Mouse (Mus musculus) kidney, postnatal 36 days (tissue): ENCODE data around the gene Dmrtc1a.
"Not testable (repeated sequence)": the region's sequence is repeated elsewhere in the genome, so short reads cannot be mapped to it uniquely, and the experiment has no call there.

ENCODE experiments used
- DNase-seq, 2 experiments: peaks; one replicate each; pipeline ENCODE4 v3.0.0; 2021 to 2022; ENCODE audit warnings: mixed read lengths in 2 of 2

The Dmrtc1a gene

GRCm38 (mm10) chrX:102908587-102908986 is at the start of gene Dmrtc1a, which contains the start of gene 1700011M02Rik:
Dmrtc1a (minus strand) TSS chrX:102908687.
1700011M02Rik (plus strand) TSS chrX:102908905.
- DNase-seq: not testable (repeated sequence)

- not testable (repeated sequence) for DNase-seq
Observed at GRCm38 (mm10) chrX:102950136-102950535, 41.6 kb upstream of the Dmrtc1a start.

GRCm38 (mm10) chrX:102936743-102937142 is 28.3 kb upstream of the Dmrtc1a start:
- DNase-seq: no peak

GRCm38 (mm10) chrX:102934395-102934764 is 25.9 kb upstream of the Dmrtc1a start:
- DNase-seq: no peak

GRCm38 (mm10) chrX:102933571-102934394 is 25.3 kb upstream of the Dmrtc1a start:
- DNase-seq: peak; percentile 4 to 65

- no peak for DNase-seq
Observed at GRCm38 (mm10) chrX:102932992-102933570, 24.6 kb upstream of the Dmrtc1a start.

- DNase-seq: not testable (repeated sequence)
Observed at GRCm38 (mm10) chrX:102928072-102928471, 19.6 kb upstream of the Dmrtc1a start, which contains the start of gene 1700018G05Rik. 1700018G05Rik (plus strand) TSS chrX:102928372.

GRCm38 (mm10) chrX:102926707-102927106 is 18.2 kb upstream of the Dmrtc1a start:
- DNase-seq: peak; percentile 9 to 66

- not testable (repeated sequence) for DNase-seq
Observed at GRCm38 (mm10) chrX:102914823-102915222, 6.3 kb upstream of the Dmrtc1a start.

GRCm38 (mm10) chrX:102867871-102868270 is 40.6 kb downstream of the Dmrtc1a start, which contains the start of gene 1700031F05Rik:
1700031F05Rik (minus strand) TSS chrX:102867971.
- DNase-seq: no peak

GRCm38 (mm10) chrX:102854516-102854915 is 54.0 kb downstream of the Dmrtc1a start, which contains the start of gene Dmrtc1c2:
Dmrtc1c2 (minus strand) TSS chrX:102854616.
- DNase-seq: not testable (repeated sequence)
